Mouse (Mus musculus) 416B (cell line): ENCODE measurements around the gene Olfr317.
A peak's percentile ranks its signal among the peaks of the same experiment; 100 is the strongest.
"Not testable (repeated sequence)": the region's sequence is repeated elsewhere in the genome, so short reads cannot be mapped to it uniquely, and the experiment has no call there.

Source experiments
- DNase-seq: peaks from one replicate; pipeline ENCODE4 v3.0.0; 2011; ENCODE audit warnings: low read depth

Olfr317 gene

DNA sequence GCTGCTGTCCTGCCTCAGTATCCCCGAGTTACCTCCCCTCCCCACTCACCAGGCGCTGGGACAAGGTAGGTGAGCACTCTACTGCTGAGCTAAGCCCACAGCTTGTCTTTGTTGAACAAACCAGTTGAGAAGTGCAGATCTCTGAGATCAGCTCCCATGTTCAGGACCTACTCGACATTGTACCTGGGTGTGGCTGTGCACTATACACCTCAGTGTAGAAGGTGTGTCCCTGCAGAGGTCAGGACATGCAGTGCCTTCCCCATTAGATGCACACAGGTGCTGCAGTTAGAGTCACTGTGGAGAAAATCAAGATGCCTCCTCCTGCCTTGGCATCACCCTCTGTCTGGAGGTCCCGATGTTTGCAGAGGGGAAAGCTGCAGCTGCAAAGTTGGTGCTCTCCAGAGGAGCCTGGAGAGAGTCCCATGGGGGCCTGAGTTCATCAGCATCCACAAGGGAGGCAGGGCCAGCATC is at the start of gene Olfr317:
Gene Olfr317, minus strand, starts transcription at position 421 of the 471 bp plus-strand sequence.
- no peak for DNase-seq

DNA sequence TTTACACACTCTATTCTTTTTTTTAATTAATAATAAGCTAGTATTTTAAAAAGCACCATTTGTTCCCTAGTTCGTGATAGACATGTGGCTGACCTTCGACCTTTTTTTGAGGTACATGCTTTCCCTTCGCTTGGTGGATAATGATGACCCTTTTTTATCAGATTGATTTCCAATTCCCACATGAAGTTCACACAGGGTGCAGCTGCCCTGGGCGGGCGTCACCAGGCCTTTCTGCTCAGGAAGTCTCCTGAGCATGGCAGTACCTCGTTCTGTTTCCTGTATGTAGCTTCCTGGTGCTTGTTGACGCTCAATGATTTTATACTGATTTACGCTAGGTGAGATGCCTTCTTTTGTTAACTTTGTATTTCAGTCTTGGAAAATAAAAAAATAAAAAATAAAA is 49.3 kb upstream of the Olfr317 start:
- DNase-seq = no peak

DNA sequence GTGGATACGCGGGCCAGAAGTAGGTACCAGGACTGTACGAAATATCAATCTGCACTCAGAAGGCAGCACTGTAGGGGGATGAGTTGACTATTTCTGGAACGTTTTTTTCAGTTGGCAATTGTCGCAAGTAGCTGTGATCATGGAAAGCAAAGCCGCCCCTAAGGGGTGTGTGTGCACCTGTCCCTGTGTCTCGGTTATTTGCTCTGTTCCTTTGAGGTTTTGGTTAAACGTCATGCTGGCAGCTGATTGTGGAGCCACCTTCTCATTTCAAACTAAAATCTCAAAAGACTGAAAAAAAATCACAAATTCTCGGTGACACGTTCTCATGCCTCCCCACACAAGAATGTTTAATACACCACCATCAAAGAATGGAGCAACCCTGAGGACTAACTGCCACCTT is 48.6 kb upstream of the Olfr317 start:
- DNase-seq = no peak

DNA sequence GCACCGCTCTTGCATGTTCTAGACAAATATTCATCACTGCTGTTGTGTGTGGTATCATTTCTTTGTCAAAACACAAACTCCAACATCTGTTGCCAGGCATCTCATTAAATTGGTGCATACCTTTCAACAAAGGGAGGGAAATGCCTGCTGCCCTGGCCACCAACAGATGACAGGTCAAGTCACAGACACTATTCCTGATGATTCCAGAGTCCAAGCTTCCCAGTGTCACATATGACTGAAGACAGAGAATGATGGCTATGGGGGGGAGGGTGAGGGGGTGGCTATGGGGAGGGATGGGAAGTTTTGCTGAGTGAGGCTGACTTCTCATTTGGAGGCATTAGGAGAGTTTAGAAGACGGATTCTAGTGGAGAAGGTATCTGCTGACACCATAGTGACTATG is 45.2 kb upstream of the Olfr317 start:
- DNase-seq = no peak

DNA sequence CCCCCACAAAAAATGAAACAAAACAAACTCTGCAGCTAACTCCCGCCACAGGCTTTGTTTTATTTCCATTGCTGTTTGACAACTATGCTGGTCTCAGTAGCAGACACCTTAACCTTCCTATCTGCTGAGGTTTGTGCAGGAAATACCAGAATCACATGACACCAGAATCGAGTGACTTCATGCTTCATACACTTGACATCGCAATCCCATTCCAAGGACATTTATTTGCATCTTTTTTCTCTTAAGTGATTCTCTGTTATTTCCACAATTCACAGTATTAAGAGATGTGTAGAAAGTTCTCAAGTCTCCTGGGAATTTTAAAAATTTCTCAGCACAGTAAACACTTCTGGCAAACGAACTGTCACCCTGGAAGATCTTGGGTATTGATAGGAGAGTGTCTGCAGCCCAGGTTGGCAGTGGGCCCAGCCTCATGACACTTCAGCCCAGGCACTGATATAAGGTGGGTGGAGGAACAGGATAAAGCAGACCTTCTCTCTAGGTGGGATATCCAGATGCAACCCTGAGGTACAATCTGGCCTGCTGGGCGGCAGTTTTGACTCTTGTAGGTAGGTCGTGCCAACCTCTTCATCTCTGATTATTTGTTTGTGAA is 43.6 kb upstream of the Olfr317 start, which contains the start of gene Olfr314:
Gene Olfr314, plus strand, starts transcription at position 473 of the 610 bp plus-strand sequence.
- DNase-seq = peak; percentile 16

DNA sequence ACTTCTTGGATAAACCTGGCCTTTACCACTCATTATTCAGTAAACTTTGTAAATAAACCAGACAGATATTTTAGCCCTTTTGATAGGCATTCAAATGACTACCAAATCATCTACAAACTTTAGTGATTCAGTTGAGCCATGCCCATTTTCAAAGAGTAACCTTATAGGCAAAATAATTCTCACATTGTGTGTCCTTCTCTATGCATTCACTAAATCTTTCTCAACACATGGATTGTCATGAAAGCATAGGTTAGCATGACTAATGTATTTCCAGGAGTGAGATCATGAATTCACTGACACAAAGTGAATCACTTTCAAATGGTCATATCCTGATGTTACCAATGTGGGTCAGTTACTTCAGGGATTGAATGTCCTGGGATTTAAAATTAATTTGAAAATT is 33.9 kb upstream of the Olfr317 start, which contains the start of gene Olfr315:
Gene Olfr315, plus strand, starts transcription at position 301 of the 400 bp plus-strand sequence.
- no peak for DNase-seq

DNA sequence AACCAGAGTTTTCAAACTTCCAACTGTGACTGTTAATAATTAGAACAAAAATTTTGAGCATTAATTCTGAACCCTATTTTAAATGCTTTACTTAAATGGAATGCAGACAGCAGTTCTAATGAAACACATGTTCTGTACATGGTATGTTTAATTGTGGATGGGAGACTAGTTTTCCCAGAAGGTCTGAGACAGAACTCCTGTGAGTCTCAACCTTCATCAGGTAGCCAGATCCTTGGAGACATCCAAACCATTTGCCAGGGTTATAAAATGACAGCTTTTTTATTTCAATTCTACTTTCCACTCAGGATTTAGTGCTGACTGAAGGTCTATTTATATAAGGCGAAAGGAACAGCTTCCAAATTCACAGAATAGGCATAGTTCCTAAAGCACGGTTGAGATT is 13.4 kb upstream of the Olfr317 start, which contains the start of gene Olfr316:
Gene Olfr316, plus strand, starts transcription at position 301 of the 400 bp plus-strand sequence.
- no peak for DNase-seq

DNA sequence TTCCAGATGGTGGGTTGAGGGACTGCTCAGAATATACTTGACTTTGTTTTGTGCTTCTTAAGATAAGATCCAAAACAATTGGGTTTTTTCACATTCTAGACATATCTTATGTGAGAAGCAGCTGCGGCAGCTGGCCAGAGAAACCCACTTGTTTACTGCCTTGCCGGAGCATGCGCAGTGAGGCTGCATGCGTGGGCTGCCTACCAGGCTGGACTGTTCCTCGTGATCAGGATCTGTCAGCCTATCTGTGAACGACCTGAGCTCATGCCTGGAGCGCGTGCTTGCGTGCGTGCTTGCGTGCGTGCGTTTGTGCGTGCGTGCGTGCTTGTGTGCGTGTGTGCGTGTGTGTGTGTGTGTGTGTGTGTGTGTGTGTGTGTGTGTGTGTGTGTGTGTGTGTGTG is 12.1 kb upstream of the Olfr317 start:
- DNase-seq = not testable (repeated sequence)

DNA sequence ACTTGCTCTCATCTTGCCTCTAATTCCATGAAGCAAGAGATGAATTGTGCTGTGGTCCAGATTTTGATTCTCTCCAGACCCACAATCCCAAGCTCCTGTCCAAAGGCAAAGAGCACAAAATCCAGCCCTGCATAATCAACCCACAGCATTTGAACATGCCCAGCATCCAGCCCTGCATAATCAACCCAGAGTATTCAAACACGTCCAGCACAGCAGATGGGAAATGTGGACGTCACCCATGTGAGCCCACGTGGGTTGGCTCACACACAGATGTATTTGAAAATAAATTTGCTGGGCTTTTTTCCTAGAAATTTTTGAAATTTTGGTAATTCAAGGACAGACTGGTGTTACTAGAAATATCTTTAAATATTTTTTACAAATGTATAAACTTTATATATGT is 5.6 kb downstream of the Olfr317 start:
- no peak for DNase-seq

DNA sequence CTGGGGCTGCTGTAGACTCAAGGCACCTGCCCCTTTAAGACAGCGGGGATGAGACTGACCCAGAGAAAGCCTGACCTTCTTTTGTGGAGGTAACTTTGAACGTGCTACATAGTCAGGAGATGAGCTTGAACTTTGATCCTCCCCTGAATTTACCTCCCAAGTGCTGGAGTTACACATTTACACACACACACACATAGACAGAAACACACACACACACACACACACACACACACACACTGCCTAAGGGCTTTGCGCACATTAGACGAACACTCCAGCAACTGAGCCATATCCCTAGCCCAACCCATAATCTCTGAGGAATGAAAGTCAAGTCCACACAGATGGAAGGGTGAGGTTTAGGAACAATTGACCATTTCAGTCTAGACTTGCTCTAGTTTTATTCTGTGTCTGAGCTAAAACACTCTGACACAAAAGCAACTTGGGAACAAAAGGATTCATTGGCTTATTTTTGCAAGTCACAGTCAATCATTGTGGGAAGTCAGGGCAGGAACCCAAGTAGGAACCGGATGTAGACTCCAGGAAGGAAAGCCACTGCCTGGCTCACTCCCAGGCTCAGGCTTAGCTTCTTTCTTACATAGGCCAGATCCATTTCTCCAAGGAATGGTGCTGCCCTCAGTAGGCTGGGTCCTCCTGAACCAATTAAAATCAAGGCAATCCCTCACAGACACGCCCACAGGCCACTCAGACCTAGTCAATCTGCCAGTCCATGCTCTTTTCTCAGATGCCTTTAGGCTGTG is 10.9 kb downstream of the Olfr317 start:
- not testable (repeated sequence) for DNase-seq

DNA sequence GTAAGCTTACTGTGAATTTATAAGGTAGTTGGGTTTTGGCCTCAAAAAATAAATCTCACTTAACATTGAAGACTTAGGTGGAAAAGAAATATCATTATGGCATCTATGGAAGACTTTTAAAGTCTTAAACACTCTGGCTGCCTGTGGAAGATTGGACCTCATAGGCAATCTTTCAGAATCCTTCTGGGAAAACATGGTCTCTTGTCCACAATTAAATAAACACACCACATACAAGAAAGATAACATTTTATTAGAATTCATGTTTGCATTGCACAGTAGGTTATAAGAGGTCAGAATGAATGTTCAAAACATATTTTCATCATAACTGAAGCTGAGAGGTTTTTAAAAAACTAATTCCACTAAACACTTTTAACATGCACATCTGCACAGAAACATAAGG is 15.1 kb downstream of the Olfr317 start, which contains the start of gene Olfr318:
Gene Olfr318, minus strand, starts transcription at position 101 of the 400 bp plus-strand sequence.
- no peak for DNase-seq

DNA sequence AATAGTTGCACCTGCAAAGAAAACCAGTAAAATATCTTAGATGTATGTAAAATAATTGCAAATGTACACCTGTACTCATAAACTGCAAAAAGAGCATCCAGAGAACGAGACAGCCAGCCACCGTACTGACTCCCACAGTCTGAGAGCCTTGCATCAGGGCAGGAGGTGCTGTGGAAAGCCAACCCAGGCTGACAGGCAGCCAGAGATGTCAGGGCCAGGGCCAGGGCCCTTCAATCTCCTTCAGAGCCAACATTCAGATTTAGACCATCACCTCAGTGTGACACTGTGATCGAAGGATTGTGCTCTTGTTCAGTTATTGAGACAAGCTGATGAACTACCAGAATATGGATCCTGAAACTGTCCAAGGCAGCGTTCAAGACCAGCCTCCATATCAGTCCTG is 19.3 kb downstream of the Olfr317 start:
- no peak for DNase-seq

DNA sequence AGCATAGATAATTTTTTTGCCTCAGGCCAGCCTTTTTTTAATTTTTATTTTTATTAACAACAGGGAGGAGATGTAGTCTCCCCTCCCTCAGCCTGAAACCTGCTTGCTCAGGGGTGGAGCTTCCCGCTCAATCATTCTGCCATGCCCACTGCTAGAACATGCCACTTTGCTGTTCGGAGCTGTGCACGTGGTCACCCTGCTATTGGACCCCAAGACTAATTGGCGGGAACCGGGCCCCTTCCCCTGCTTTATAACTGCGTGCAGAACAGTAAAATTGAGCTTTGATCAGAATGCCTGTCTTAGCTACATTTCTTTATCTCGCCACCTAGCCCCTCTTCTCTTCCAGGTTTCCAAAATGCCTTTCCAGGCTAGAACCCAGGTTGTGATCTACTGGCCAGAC is 21.3 kb downstream of the Olfr317 start:
- not testable (repeated sequence) for DNase-seq

DNA sequence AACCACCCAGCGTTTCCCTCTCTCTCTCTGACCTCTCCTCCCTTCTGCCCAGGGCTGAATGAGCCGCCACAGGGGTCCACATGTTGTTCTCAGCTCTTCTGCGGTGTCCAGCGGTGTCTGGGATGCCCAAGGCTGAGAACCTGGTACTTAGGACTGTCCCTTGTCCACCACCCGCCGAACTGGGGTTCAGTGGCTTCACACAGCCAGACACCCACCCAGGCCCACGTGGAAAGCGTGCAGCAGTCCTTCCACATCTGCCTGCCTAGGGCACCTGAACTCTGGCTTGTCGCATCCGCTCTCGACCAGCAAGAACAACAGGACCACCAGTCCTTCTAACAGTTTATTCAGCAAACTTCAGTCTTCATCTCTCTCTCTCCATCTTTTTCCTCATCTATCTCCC is 29.9 kb downstream of the Olfr317 start:
- DNase-seq = no peak

DNA sequence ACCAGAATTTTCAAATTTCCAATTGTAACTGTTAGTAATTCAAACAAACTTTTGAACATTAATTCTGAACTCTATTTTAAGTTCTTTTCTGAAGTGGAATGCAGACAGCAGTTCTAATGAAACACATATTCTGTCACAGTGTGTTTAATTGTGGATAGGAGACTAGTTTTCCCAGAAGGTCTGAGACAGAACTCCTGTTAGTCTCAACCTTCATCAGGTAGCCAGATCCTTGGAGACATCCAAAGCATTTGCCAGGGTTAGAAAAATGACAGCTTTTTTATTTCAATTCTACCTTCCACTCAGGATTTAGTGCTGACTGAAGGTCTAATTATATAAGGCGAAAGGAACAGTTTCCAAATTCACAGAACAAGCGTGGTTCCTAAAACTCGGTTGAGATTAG is 40.1 kb downstream of the Olfr317 start, which contains the start of gene Olfr319:
Gene Olfr319, plus strand, starts transcription at position 301 of the 400 bp plus-strand sequence.
- DNase-seq = no peak
